Mouse (Mus musculus) midbrain, embryonic 16.5 days (tissue): ENCODE data around the gene Muc20. TPM values are rescaled to one million over a fixed set of nuclear protein-coding genes. Genes with fewer than 3 reads are reported as not detected.

ENCODE experiments used
- ATAC-seq: fragments of 200-750 bp; cut with Nextera tagmentation; 2 replicates; pipeline ENCODE4 v1.8.0; 2017; ENCODE audit warnings: moderate TSS enrichment
- H3K27ac ChIP-seq: fragments of 300-500 bp; sonication (generic); 2 replicates; pipeline ENCODE4 v1.5.1; 2014; ENCODE audit warnings: mild to moderate bottlenecking, low read length, mixed read lengths
- H3K27me3 ChIP-seq: fragments of 300-500 bp; sonication (generic); 2 replicates; pipeline ENCODE4 v1.6.1; 2014; ENCODE audit warnings: low read depth, low read length, mixed read lengths; ENCODE audit not compliant: control insufficient read depth, insufficient read depth
- H3K36me3 ChIP-seq: fragments of 300-500 bp; sonication (generic); 2 replicates; pipeline ENCODE4 v1.6.1; 2014; ENCODE audit warnings: mild to moderate bottlenecking, low read length, moderate library complexity, mixed read lengths; ENCODE audit not compliant: control insufficient read depth, insufficient read depth
- H3K4me1 ChIP-seq: fragments of 300-500 bp; sonication (generic); 2 replicates; pipeline ENCODE4 v1.6.1; 2014; ENCODE audit warnings: mild to moderate bottlenecking, low read length, mixed read lengths; ENCODE audit not compliant: control insufficient read depth, insufficient read depth
- H3K4me2 ChIP-seq: fragments of 300-500 bp; sonication (generic); 2 replicates; pipeline ENCODE4 v1.6.1; 2014; ENCODE audit warnings: mild to moderate bottlenecking, low read length, mixed read lengths
- H3K4me3 ChIP-seq: fragments of 300-500 bp; sonication (generic); 2 replicates; pipeline ENCODE4 v1.5.1; 2014; ENCODE audit warnings: low read depth, mild to moderate bottlenecking, low read length, moderate library complexity, mixed read lengths
- H3K9ac ChIP-seq: fragments of 300-500 bp; sonication (generic); 2 replicates; pipeline ENCODE4 v1.6.1; 2014; ENCODE audit warnings: low read depth, low read length, mixed read lengths
- H3K9me3 ChIP-seq: fragments of 300-500 bp; sonication (generic); replicated peaks from 2 replicates; pipeline ENCODE4 v1.6.1; 2014; ENCODE audit warnings: mild to moderate bottlenecking, low read length, mixed read lengths; ENCODE audit not compliant: control insufficient read depth, poor library complexity, severe bottlenecking
- WGBS: fragments of 180-500 bp; shearing (Covaris S2); extraction: QIAGEN DNeasy Blood & Tissue Kit; methylation state at CpG from one replicate; pipeline ENCODE4 v1.1.7; 2014; 5-methylcytosine and 5-hydroxymethylcytosine counted together
- polyA plus RNA-seq: library from polyadenylated mRNA; unstranded; fragments of >200 nt; fragmentation: Nextera tagmentation; extraction: Ambion mirVana; gene quantifications from 2 replicates; pipeline ENCODE4 v1.2.1, GENCODE M21; 2015

Muc20 gene
- polyA plus RNA-seq, 1 experiment from 2014 or later = not detected

DNA sequence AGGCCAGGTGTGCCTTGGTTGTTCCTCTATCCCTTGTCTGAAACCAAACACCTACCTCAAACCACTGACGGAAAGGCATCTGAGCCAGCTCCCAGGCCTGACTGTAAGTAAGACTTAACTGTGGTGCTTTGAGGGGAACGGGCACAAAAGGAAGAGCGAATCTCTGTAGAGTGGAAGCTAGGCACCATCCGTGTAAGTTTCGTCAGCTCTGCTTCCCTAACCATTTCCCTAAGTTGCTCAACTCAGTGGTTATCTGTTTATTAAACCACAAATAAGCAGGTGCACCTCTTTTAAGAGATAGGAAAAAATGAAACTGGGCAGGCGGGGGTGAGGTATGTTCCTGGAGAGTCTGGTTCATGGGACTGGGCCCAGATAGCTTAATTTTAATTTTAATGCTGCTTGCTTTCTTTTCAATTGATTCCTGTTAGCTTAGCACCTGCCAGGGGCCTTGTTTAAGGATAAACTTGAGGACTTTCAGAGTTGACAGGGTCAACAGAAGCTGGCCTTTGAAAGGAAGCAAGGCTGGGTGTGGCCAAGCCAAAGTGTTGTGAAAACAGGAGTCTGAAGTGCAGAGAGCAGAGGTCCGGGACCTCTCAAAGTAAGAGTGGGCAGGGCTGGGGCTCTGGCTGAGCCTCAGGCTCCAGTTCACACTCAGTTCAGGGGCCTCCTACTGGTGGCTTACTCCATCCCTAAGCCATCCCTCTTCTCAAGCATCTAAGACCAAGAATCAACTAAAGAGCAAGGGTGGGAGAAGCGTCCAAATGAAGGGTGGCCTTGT is 10.4 kb upstream of the Muc20 start:
- Histone ChIP-seq H3K9ac (no peak overlapping the region), H3K4me3 (no peak overlapping the region), H3K4me2 (no peak overlapping the region), H3K9me3 (no peaks in the 10 kb centered on the region), H3K4me1 (no peaks in the 10 kb centered on the region), H3K27me3 (no peaks in the 10 kb centered on the region), H3K36me3 (no peaks in the 10 kb centered on the region), H3K27ac (no peak overlapping the region)
- WGBS = 60% methylated on average over 8 of the region's 8 CpGs
- no peak for ATAC-seq

DNA sequence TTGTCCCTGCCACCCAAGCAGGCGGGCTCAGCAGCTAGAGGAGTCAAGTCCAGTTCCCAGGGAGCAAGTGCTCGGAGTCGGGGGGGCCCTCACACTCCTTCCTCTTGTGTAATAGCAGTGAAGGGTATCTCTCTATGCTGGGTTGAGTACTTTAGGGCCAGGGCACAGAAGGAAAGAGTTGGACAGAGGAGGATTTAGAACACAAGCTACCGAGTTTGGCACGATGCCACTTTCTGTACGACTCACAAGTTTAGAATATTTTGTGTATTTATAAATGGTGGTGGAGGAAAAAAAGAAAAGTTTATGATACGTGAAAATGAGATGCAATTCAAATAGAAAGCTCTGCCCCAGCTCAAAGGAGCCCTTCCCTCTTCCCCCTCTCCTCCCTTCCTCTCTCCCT is 7.9 kb upstream of the Muc20 start:
- Histone ChIP-seq H3K9ac (no peak overlapping the region), H3K27ac (no peak overlapping the region), H3K9me3 (no peaks in the 10 kb centered on the region), H3K27me3 (no peaks in the 10 kb centered on the region), H3K4me1 (no peaks in the 10 kb centered on the region), H3K4me2 (no peak overlapping the region), H3K4me3 (no peak overlapping the region), H3K36me3 (no peaks in the 10 kb centered on the region)
- no peak for ATAC-seq
- 79% methylated on average over 7 of the region's 7 CpGs for WGBS

- H3K27me3 ChIP-seq = no peaks in the 10 kb centered on the region
- no peaks in the 10 kb centered on the region for H3K9me3 ChIP-seq
- H3K9ac ChIP-seq = no peak overlapping the region
- no peaks in the 10 kb centered on the region for H3K4me1 ChIP-seq
- H3K36me3 ChIP-seq = no peaks in the 10 kb centered on the region
- no peak overlapping the region for H3K4me3 ChIP-seq
- no peak for ATAC-seq
- H3K4me2 ChIP-seq = no peak overlapping the region
- 67% methylated on average over 5 of the region's 5 CpGs for WGBS
- H3K27ac ChIP-seq = no peak overlapping the region
Measured at GRCm38 (mm10) chr16:32803901-32804300, 6.7 kb upstream of the Muc20 start.

DNA sequence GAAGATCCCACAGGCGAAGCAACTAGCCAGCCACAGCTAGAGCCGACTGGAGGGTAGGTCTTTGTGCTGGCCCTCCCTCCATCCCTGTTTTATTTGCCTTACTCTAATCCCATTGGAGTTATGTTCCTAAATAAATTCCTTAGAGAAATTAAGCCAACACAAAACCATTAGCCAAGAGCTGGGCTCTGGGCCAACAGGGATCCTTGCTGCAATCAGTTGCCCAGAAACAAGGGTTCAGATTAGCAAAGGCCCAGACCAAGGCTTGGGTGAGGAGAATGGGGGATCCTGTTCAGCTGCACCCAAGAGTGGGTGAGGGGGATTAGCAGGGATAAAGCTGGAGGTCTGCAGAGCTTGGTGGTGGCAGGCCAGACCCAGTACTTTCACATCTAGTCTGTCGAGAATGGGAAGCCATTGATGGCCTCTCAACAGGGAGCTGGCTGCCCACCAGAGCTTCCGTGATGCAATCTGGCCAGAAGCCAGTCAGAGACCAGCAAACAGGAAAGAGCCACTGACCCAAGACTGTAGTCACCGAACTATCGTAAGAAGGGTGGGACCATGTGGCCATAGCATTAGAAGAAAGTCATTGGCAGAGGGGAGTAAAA is 6.1 kb upstream of the Muc20 start:
- WGBS = 45% methylated on average over 6 of the region's 6 CpGs

GRCm38 (mm10) chr16:32796676-32797425 is 384 bp downstream of the Muc20 start:
- H3K9me3 ChIP-seq = no peaks in the 10 kb centered on the region
- H3K4me3 ChIP-seq = no peak overlapping the region
- no peak overlapping the region for H3K4me2 ChIP-seq
- no peaks in the 10 kb centered on the region for H3K4me1 ChIP-seq
- no peaks in the 10 kb centered on the region for H3K36me3 ChIP-seq
- H3K27ac ChIP-seq = no peak overlapping the region
- no peak for ATAC-seq
- WGBS = 75% methylated on average over 14 of the region's 14 CpGs
- no peak overlapping the region for H3K9ac ChIP-seq
- no peaks in the 10 kb centered on the region for H3K27me3 ChIP-seq

More for the DNA sequence above, 6.1 kb upstream of the Muc20 start:
- H3K27ac ChIP-seq = peak overlapping the region; percentile 17; the same call in 1 of the 2 replicates
- H3K4me2 ChIP-seq = no peak overlapping the region
- H3K4me3 ChIP-seq = no peak overlapping the region
- H3K27me3 ChIP-seq = no peaks in the 10 kb centered on the region
- peak; percentile 91 for ATAC-seq
- H3K9ac ChIP-seq = no peak overlapping the region
- H3K9me3 ChIP-seq = no peaks in the 10 kb centered on the region
- no peaks in the 10 kb centered on the region for H3K36me3 ChIP-seq
- no peaks in the 10 kb centered on the region for H3K4me1 ChIP-seq

- Histone ChIP-seq H3K9ac (no peak overlapping the region), H3K27me3 (no peaks in the 10 kb centered on the region), H3K4me1 (no peaks in the 10 kb centered on the region), H3K36me3 (no peaks in the 10 kb centered on the region), H3K4me2 (no peak overlapping the region), H3K4me3 (no peak overlapping the region), H3K27ac (no peak overlapping the region), H3K9me3 (no peaks in the 10 kb centered on the region)
- WGBS = 91% methylated on average over 1 of the region's 1 CpGs
- no peak for ATAC-seq
Measured at GRCm38 (mm10) chr16:32795177-32795576, 2.1 kb downstream of the Muc20 start.

- H3K27me3 ChIP-seq = no peaks in the 10 kb centered on the region
- H3K4me1 ChIP-seq = no peaks in the 10 kb centered on the region
- no peaks in the 10 kb centered on the region for H3K9me3 ChIP-seq
- 92% methylated on average over 5 of the region's 5 CpGs for WGBS
- H3K27ac ChIP-seq = no peak overlapping the region
- no peaks in the 10 kb centered on the region for H3K36me3 ChIP-seq
- ATAC-seq = no peak
- no peak overlapping the region for H3K9ac ChIP-seq
- no peak overlapping the region for H3K4me2 ChIP-seq
- H3K4me3 ChIP-seq = no peak overlapping the region
Measured at GRCm38 (mm10) chr16:32790056-32790455, 7.2 kb downstream of the Muc20 start.

GRCm38 (mm10) chr16:32784840-32785239 is 12.4 kb downstream of the Muc20 start:
- no peaks in the 10 kb centered on the region for H3K27me3 ChIP-seq
- no peaks in the 10 kb centered on the region for H3K9me3 ChIP-seq
- no peak overlapping the region for H3K4me2 ChIP-seq
- H3K9ac ChIP-seq = no peak overlapping the region
- H3K27ac ChIP-seq = no peak overlapping the region
- no peak for ATAC-seq
- H3K4me3 ChIP-seq = no peak overlapping the region
- no peaks in the 10 kb centered on the region for H3K4me1 ChIP-seq
- 55% methylated on average over 13 of the region's 13 CpGs for WGBS
- H3K36me3 ChIP-seq = no peaks in the 10 kb centered on the region
